Mouse (Mus musculus): ENCODE measurements around the gene Cep78.

DNA sequence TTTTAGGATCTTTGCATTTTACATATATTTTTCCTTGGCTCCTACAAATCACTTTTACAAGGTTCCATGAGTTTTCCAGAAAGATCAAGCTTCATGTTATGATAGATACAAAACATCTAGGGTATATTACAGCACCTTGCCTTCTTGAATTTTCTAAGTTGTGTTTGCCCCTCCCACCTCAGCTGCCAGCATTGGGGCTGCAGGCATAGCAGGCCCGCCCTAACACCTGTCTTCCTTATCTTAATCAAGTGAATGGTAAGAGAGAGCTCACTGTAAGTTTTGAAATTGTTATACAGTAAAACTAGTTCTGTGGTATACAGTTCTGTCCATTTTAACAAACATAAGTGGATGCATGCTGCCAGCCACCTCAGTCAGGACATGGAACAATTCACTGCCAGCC, 35.9 kb downstream of the Cep78 start:
- no peak for TF ChIP-seq CTCF (IDR thresholded peaks at IDR 0.05; ENCODE audit: low read depth)
- no peak for TF ChIP-seq EP300 (IDR thresholded peaks at IDR 0.05; ENCODE audit: low read depth)

Measured in liver, postnatal 0 days (tissue).